Mouse (Mus musculus) lung, adult 2 months (tissue): ENCODE measurements at regions not wholly inside any gene's neighbourhood (a gene's known extent, or its start where the extent isn't known, plus 50 kb on each side); places are given as distances from the start of the nearest gene placed in this dataset.

Experiments
- CTCF ChIP-seq: fragments of 200-500 bp; IDR thresholded peaks from 2 replicates; pipeline ENCODE4 v1.5.1; 2011; ENCODE audit warnings: mild to moderate bottlenecking, low read length, control low read depth; ENCODE audit not compliant: insufficient read depth
- POLR2A ChIP-seq: fragments of 200-500 bp; IDR thresholded peaks from 2 replicates; pipeline ENCODE4 v1.6.1; 2011; ENCODE audit warnings: low read depth, mild to moderate bottlenecking, control low read depth, low read length, borderline replicate concordance; ENCODE audit errors: extremely low read depth

- TF ChIP-seq CTCF (no peak), POLR2A (no peak)
Measured at GRCm38 (mm10) chr12:106929161-106929560, 559.3 kb upstream of the 3110018I06Rik start.
